Mouse (Mus musculus) B cell, adult (primary cell): ENCODE data around the gene Hip1r. TPM values are rescaled to one million over a fixed set of nuclear protein-coding genes. Genes with fewer than 3 reads are reported as not detected.

Experiments
- total RNA-seq: library from RNA; stranded (reverse); gene quantifications from 4 replicates; pipeline ENCODE4 v1.2.4, GENCODE M21; 2023; ENCODE audit not compliant: inconsistent age

The Hip1r gene
- total RNA-seq = 268 to 274 TPM (median 271 TPM) in 4 replicates

GRCm38 (mm10) chr5:123973299-123974178, at the start of gene Hip1r:
Gene Hip1r (plus strand): TSS chr5:123973628.

GRCm38 (mm10) chr5:123927118-123927517, 46.3 kb upstream of the Hip1r start, which contains the start of gene Gm43518:
Gene Gm43518 (plus strand): TSS chr5:123927418.

DNA sequence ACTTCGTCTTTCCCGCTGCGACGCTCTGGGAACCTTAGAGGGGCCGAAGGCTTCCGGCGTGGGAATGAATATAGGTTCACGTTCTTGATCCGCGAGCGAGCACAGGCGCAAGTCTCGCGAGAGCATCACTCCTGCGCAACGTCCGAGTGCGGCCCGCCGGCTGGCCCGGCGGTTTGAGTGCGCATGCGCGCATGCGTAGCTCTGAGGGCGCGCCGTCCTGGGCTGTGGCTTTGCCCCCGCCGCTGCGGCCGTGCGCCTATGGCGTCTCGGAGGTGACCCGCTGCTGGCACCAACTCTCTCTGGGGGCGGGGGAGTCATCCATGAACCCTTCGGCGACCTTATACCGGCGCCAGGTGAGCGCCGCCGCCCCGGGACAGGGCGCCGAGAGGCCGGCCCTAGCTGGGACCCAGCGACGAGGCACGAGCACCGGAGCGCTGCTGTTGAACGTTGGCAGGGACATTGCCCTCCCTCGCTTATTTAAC, 42.9 kb upstream of the Hip1r start, which contains the start of gene Ccdc62:
Gene Ccdc62, plus strand, starts transcription at position 172 of the 482 bp plus-strand sequence.

DNA sequence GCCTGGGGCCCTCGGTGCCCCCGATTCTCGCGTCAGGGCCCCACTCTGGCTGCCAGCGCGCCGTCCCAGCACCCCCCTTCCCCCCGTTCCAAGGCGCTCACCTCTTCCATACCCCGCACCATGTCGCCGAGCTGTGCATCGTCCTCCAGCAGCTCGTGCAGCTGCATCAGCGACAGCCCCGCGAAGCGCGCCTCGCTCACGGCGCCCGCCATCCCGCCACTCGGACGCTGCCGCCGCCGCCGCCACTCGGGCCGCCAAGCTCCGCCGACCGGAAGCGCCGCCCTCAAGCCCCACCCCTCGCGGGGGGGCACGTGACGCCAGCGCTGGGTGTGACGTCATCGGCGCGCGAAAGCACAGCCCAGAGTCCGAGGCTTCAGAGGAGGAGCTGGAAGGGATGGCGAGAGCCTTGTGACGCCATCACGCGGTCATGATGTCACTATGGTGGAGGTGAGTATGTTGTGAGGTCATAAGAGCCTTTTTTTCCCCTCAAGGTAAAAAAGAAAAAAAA, 58.6 kb downstream of the Hip1r start, which contains the start of gene Vps37b:
Gene Vps37b, minus strand, starts transcription at position 270 of the 508 bp plus-strand sequence.

Other genes with a start within 250 kb of the Hip1r start
- gene Rsrc2, start 224.2 kb upstream of the Hip1r start, total RNA-seq = 243 to 272 TPM (median 261 TPM) in 4 replicates
- gene Kntc1, start 223.9 kb upstream of the Hip1r start, total RNA-seq = 1.1 to 4.3 TPM (median 1.8 TPM) in 4 replicates
- 0.27 to 0.67 TPM (median 0.40 TPM) in 4 replicates for gene Hcar2, start 108.1 kb upstream of the Hip1r start, total RNA-seq
- not detected in 4 replicates for gene Hcar1, start 93.6 kb upstream of the Hip1r start, total RNA-seq
- gene Denr, start 66.5 kb upstream of the Hip1r start, total RNA-seq = 37.5 to 42.3 TPM (median 39.0 TPM) in 4 replicates
- gene Gm43518, start 46.2 kb upstream of the Hip1r start, total RNA-seq = 2.8 TPM in 1 of 4 replicates, not detected in the others
- 3.5 to 9.7 TPM (median 4.5 TPM) in 4 replicates for gene Ccdc62, start 42.9 kb upstream of the Hip1r start, total RNA-seq
- 128 to 156 TPM (median 139 TPM) in 4 replicates for gene Vps37b, start 58.6 kb downstream of the Hip1r start, total RNA-seq
- 2.9 to 3.4 TPM (median 3.2 TPM) in 4 replicates for gene Abcb9, start 122.2 kb downstream of the Hip1r start, total RNA-seq
- 19.8 to 21.8 TPM (median 21.2 TPM) in 4 replicates for gene Ogfod2, start 138.7 kb downstream of the Hip1r start, total RNA-seq
- 33.3 to 55.2 TPM (median 41.2 TPM) in 4 replicates for gene Arl6ip4, start 142.5 kb downstream of the Hip1r start, total RNA-seq